Mouse (Mus musculus): ENCODE measurements at regions not wholly inside any gene's neighbourhood (a gene's known extent, or its start where the extent isn't known, plus 50 kb on each side); places are given as distances from the start of the nearest gene placed in this dataset.

DNA sequence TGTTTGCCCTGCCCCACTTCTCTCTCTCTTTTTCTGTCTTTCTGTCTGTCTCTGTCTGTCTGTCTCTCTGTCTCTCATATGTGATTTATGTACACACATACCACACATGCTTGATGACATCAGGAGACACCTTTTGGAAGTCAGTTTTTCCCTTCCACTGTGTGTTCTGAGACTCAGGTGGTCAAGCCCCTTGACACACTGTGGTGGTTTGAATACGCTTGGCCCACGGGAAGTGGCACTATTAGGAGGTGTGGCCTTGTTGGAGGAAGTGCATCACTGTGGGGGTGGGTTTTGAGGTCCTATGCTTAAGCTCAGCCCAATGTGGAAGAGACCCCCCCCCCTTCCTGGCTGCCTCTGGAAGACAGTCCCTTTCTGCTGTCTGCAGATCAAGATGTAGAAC lies 66.1 kb upstream of the Prickle1 start:
- DNase-seq (ENCODE audit: low spot score): no peak
- no peak overlapping the region for H3K4me3 ChIP-seq (ENCODE audit: low read depth, low read length)
- H3K27me3 ChIP-seq (replicated peaks; ENCODE audit: control insufficient read depth, insufficient read depth, low read length): no peaks in the 10 kb centered on the region
- H3K27ac ChIP-seq (ENCODE audit: low read depth, low read length): no peak overlapping the region
- H3K4me1 ChIP-seq (replicated peaks; ENCODE audit: control insufficient read depth, insufficient read depth, low read length): no peaks in the 10 kb centered on the region
- H3K9me3 ChIP-seq (ENCODE audit: control insufficient read depth, low read length): no peaks in the 10 kb centered on the region
- no peaks in the 10 kb centered on the region for H3K36me3 ChIP-seq (ENCODE audit: control insufficient read depth, insufficient read depth, low read length)
- no peak for ATAC-seq (replicated peaks; ENCODE audit: low FRiP score)
- H3K9ac ChIP-seq (ENCODE audit: low read depth, low read length): no peak overlapping the region
- 89% methylated on average over 2 of the region's 2 CpGs for WGBS
- no peak overlapping the region for H3K4me2 ChIP-seq

DNA sequence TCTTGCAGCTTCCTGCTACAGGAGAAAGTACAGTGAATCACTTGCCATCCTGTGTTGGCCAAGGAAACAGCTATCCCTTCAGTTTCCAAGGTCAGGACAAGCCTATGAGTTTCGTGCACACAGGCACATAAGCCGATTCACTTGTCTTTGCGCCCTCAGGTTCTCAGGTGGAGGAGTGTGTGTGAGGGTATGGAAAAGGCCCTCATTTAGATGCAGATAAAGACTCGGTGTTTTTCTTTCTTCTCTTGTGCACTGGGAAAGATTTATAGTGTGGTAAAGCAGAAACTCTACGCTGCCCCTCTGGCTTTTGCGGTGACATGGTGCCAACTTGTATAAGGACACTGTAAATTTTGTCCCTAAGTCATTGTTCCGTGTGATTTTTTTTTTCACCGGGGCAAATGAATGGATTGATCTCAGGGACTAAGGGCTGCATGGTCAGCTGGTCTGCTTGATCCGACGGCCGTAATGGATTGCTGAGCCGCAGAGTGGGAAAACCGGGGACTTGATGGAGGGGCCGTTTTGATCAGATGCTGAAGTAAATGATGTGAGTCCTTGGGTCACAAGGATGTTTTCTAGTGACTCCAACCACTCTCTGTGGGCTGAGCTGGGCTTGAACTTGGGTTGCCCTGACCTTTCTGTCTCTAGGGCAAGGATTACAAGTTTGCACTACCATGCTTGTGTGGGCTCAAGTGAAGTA lies 65.4 kb upstream of the Prickle1 start:
- Histone ChIP-seq H3K27ac (ENCODE audit: low read depth, low read length) (no peak overlapping the region), H3K27me3 (replicated peaks; ENCODE audit: control insufficient read depth, insufficient read depth, low read length) (no peaks in the 10 kb centered on the region), H3K9me3 (ENCODE audit: control insufficient read depth, low read length) (no peaks in the 10 kb centered on the region), H3K9ac (ENCODE audit: low read depth, low read length) (no peak overlapping the region), H3K4me2 (no peak overlapping the region), H3K4me1 (replicated peaks; ENCODE audit: control insufficient read depth, insufficient read depth, low read length) (no peaks in the 10 kb centered on the region), H3K4me3 (ENCODE audit: low read depth, low read length) (no peak overlapping the region), H3K36me3 (ENCODE audit: control insufficient read depth, insufficient read depth, low read length) (no peaks in the 10 kb centered on the region)
- DNase-seq (ENCODE audit: low spot score) (no peak), ATAC-seq (replicated peaks; ENCODE audit: low FRiP score) (no peak)
- WGBS: 91% methylated on average over 14 of the region's 14 CpGs

- no peaks in the 10 kb centered on the region for H3K4me1 ChIP-seq (replicated peaks; ENCODE audit: control insufficient read depth, insufficient read depth, low read length)
Observed at GRCm38 (mm10) chr15:93657171-93657570, 61.5 kb upstream of the Prickle1 start.

GRCm38 (mm10) chr15:93656713-93657112 lies 61.0 kb upstream of the Prickle1 start:
- no peak overlapping the region for H3K27ac ChIP-seq (ENCODE audit: low read depth, low read length)
- no peak for DNase-seq (ENCODE audit: low spot score)
- no peak overlapping the region for H3K4me2 ChIP-seq

More at GRCm38 (mm10) chr15:93657171-93657570, 61.5 kb upstream of the Prickle1 start:
- no peak overlapping the region for H3K9ac ChIP-seq (ENCODE audit: low read depth, low read length)
- no peaks in the 10 kb centered on the region for H3K9me3 ChIP-seq (ENCODE audit: control insufficient read depth, low read length)
- H3K4me2 ChIP-seq: no peak overlapping the region
- ATAC-seq (replicated peaks; ENCODE audit: low FRiP score) (no peak), DNase-seq (ENCODE audit: low spot score) (no peak)
- 87% methylated on average over 6 of the region's 6 CpGs for WGBS
- H3K27ac ChIP-seq (ENCODE audit: low read depth, low read length): no peak overlapping the region
- H3K36me3 ChIP-seq (ENCODE audit: control insufficient read depth, insufficient read depth, low read length): no peaks in the 10 kb centered on the region
- no peaks in the 10 kb centered on the region for H3K27me3 ChIP-seq (replicated peaks; ENCODE audit: control insufficient read depth, insufficient read depth, low read length)
- H3K4me3 ChIP-seq (ENCODE audit: low read depth, low read length): no peak overlapping the region

DNA sequence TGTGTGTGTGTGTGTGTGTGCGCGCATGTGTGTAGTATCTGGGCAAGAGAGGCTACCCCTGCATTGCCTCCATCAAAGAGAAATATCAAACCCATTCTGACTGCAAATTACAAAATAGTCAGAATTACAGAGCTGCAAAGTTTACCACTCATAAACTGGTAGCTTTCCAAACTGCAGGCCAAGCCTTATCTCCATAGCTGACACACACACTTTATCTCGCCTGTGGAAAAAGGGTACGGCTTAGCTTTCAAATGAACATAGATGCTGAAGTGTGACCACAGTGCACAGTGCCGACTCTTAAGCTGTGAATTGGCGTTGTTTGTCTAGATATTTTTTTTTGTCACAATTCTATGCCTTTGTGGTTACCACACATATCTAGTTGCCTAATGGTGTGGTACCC lies 60.1 kb upstream of the Prickle1 start:
- Histone ChIP-seq H3K36me3 (ENCODE audit: control insufficient read depth, insufficient read depth, low read length) (no peaks in the 10 kb centered on the region), H3K9me3 (ENCODE audit: control insufficient read depth, low read length) (no peaks in the 10 kb centered on the region), H3K27ac (ENCODE audit: low read depth, low read length) (no peak overlapping the region), H3K4me1 (replicated peaks; ENCODE audit: control insufficient read depth, insufficient read depth, low read length) (peaks cover 6% of the 10 kb centered on the region), H3K9ac (ENCODE audit: low read depth, low read length) (no peak overlapping the region), H3K27me3 (replicated peaks; ENCODE audit: control insufficient read depth, insufficient read depth, low read length) (no peaks in the 10 kb centered on the region), H3K4me3 (ENCODE audit: low read depth, low read length) (no peak overlapping the region), H3K4me2 (no peak overlapping the region)
- ATAC-seq (replicated peaks; ENCODE audit: low FRiP score) (no peak), DNase-seq (ENCODE audit: low spot score) (no peak)
- 70% methylated on average over 6 of the region's 6 CpGs for WGBS

More at GRCm38 (mm10) chr15:93656713-93657112, 61.0 kb upstream of the Prickle1 start:
- Histone ChIP-seq H3K36me3 (ENCODE audit: control insufficient read depth, insufficient read depth, low read length) (no peaks in the 10 kb centered on the region), H3K9ac (ENCODE audit: low read depth, low read length) (no peak overlapping the region), H3K9me3 (ENCODE audit: control insufficient read depth, low read length) (no peaks in the 10 kb centered on the region), H3K4me3 (ENCODE audit: low read depth, low read length) (no peak overlapping the region), H3K4me1 (replicated peaks; ENCODE audit: control insufficient read depth, insufficient read depth, low read length) (no peaks in the 10 kb centered on the region), H3K27me3 (replicated peaks; ENCODE audit: control insufficient read depth, insufficient read depth, low read length) (no peaks in the 10 kb centered on the region)
- 68% methylated on average over 6 of the region's 6 CpGs for WGBS
- ATAC-seq (replicated peaks; ENCODE audit: low FRiP score): no peak

DNA sequence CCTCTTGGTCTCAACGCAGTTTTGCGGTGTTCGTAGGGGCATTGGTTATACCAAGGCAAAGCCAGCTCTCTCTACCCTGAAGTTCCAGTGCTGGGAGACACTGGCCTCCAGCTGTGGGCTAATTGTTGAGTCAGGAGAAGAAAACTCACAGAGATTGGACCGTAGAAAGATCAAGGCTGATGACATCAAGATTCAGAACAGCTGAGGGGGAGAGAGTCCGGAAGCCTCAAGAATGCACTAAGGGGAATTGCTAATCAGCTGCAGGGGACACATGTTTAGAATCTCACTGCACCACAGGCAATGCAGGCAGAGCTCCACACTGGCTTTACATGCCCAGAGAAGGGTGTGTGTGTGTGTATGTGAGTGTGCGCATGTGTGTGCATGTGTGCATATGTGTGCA lies 59.6 kb upstream of the Prickle1 start:
- Histone ChIP-seq H3K27ac (ENCODE audit: low read depth, low read length) (no peak overlapping the region), H3K9me3 (ENCODE audit: control insufficient read depth, low read length) (no peaks in the 10 kb centered on the region), H3K9ac (ENCODE audit: low read depth, low read length) (no peak overlapping the region), H3K27me3 (replicated peaks; ENCODE audit: control insufficient read depth, insufficient read depth, low read length) (no peaks in the 10 kb centered on the region), H3K4me3 (ENCODE audit: low read depth, low read length) (no peak overlapping the region), H3K36me3 (ENCODE audit: control insufficient read depth, insufficient read depth, low read length) (no peaks in the 10 kb centered on the region), H3K4me2 (no peak overlapping the region), H3K4me1 (replicated peaks; ENCODE audit: control insufficient read depth, insufficient read depth, low read length) (peaks cover 10% of the 10 kb centered on the region)
- ATAC-seq (replicated peaks; ENCODE audit: low FRiP score) (no peak), DNase-seq (ENCODE audit: low spot score) (no peak)
- WGBS: 89% methylated on average over 6 of the region's 6 CpGs

- 89% methylated on average over 1 of the region's 1 CpGs for WGBS
- Histone ChIP-seq H3K9ac (ENCODE audit: low read depth, low read length) (no peak overlapping the region), H3K27ac (ENCODE audit: low read depth, low read length) (no peak overlapping the region), H3K4me2 (no peak overlapping the region), H3K36me3 (ENCODE audit: control insufficient read depth, insufficient read depth, low read length) (no peaks in the 10 kb centered on the region), H3K9me3 (ENCODE audit: control insufficient read depth, low read length) (no peaks in the 10 kb centered on the region), H3K27me3 (replicated peaks; ENCODE audit: control insufficient read depth, insufficient read depth, low read length) (no peaks in the 10 kb centered on the region), H3K4me3 (ENCODE audit: low read depth, low read length) (no peak overlapping the region), H3K4me1 (replicated peaks; ENCODE audit: control insufficient read depth, insufficient read depth, low read length) (peaks cover 24% of the 10 kb centered on the region)
- ATAC-seq (replicated peaks; ENCODE audit: low FRiP score) (no peak), DNase-seq (ENCODE audit: low spot score) (no peak)
Observed at GRCm38 (mm10) chr15:93653378-93653777, 57.7 kb upstream of the Prickle1 start.

GRCm38 (mm10) chr15:93650981-93651757 lies 55.5 kb upstream of the Prickle1 start:
- ATAC-seq (replicated peaks; ENCODE audit: low FRiP score) (no peak), DNase-seq (ENCODE audit: low spot score) (no peak)
- Histone ChIP-seq H3K27ac (ENCODE audit: low read depth, low read length) (no peak overlapping the region), H3K36me3 (ENCODE audit: control insufficient read depth, insufficient read depth, low read length) (no peaks in the 10 kb centered on the region), H3K27me3 (replicated peaks; ENCODE audit: control insufficient read depth, insufficient read depth, low read length) (no peaks in the 10 kb centered on the region; the same call in 1 of the 2 replicates), H3K4me2 (no peak overlapping the region), H3K4me3 (ENCODE audit: low read depth, low read length) (no peak overlapping the region), H3K4me1 (replicated peaks; ENCODE audit: control insufficient read depth, insufficient read depth, low read length) (peaks cover 24% of the 10 kb centered on the region), H3K9me3 (ENCODE audit: control insufficient read depth, low read length) (no peaks in the 10 kb centered on the region), H3K9ac (ENCODE audit: low read depth, low read length) (no peak overlapping the region)
- WGBS: 57% methylated on average over 14 of the region's 14 CpGs

Measured in liver, embryonic 11.5 days (tissue).